Mouse (Mus musculus): ENCODE results near the gene Isl2.
A peak's percentile ranks its signal among the peaks of the same experiment; 100 is the strongest.

The Isl2 gene

GRCm38 (mm10) chr9:55548871-55549270 lies 10.4 kb downstream of the Isl2 start:
- no peak for DNase-seq

- no peak for DNase-seq
Observed at GRCm38 (mm10) chr9:55549302-55549890, 10.9 kb downstream of the Isl2 start.

- no peak for DNase-seq
Observed at GRCm38 (mm10) chr9:55554986-55555385, 16.5 kb downstream of the Isl2 start.

- no peak for DNase-seq
Observed at GRCm38 (mm10) chr9:55560960-55561359, 22.5 kb downstream of the Isl2 start.

- no peak for DNase-seq
Observed at GRCm38 (mm10) chr9:55568466-55569159, 30.1 kb downstream of the Isl2 start.

GRCm38 (mm10) chr9:55571071-55571470 lies 32.6 kb downstream of the Isl2 start:
- DNase-seq = no peak

GRCm38 (mm10) chr9:55576571-55576970 lies 38.1 kb downstream of the Isl2 start:
- no peak for DNase-seq

GRCm38 (mm10) chr9:55581414-55581813 lies 42.9 kb downstream of the Isl2 start:
- DNase-seq = no peak

GRCm38 (mm10) chr9:55586141-55586540 lies 47.7 kb downstream of the Isl2 start:
- DNase-seq = peak; percentile 17

All from cerebellum, adult 9-11 months (tissue).